Mouse (Mus musculus) gastrocnemius, postnatal 25 days (tissue): ENCODE data around the gene Nebl. TPM values are rescaled to one million over a fixed set of nuclear protein-coding genes. Genes with fewer than 3 reads are reported as not detected.

Source experiments
- microRNA-seq, 2 experiments: library from miRNA; unstranded; fragments of <30 nt; microRNA quantifications; one replicate each; pipeline ENCODE4 v1.2.0; 2021; ENCODE audit warnings: borderline replicate concordance in 2 of 2
- total RNA-seq, 2 experiments: library from RNA; stranded (reverse); gene quantifications; 1 replicate in 1 of 2; 2 replicates in 1 of 2; pipeline ENCODE4 v1.2.3; 2021

Nebl gene
- total RNA-seq, 2 experiments from 2014 or later: 0.91 to 0.95 TPM

Small RNAs within 50 kb of the gene (microRNA-seq; reads per million reads assigned to microRNA genes)
- 0 reads per million in 2 experiments for gene Mir6419
